Mouse (Mus musculus): ENCODE results near the gene Mut. TPM values are rescaled to one million over a fixed set of nuclear protein-coding genes. Genes with fewer than 3 reads are reported as not detected.

Mut gene
- 17.7 TPM for polyA plus RNA-seq (2017; shearing (Covaris generic))

DNA sequence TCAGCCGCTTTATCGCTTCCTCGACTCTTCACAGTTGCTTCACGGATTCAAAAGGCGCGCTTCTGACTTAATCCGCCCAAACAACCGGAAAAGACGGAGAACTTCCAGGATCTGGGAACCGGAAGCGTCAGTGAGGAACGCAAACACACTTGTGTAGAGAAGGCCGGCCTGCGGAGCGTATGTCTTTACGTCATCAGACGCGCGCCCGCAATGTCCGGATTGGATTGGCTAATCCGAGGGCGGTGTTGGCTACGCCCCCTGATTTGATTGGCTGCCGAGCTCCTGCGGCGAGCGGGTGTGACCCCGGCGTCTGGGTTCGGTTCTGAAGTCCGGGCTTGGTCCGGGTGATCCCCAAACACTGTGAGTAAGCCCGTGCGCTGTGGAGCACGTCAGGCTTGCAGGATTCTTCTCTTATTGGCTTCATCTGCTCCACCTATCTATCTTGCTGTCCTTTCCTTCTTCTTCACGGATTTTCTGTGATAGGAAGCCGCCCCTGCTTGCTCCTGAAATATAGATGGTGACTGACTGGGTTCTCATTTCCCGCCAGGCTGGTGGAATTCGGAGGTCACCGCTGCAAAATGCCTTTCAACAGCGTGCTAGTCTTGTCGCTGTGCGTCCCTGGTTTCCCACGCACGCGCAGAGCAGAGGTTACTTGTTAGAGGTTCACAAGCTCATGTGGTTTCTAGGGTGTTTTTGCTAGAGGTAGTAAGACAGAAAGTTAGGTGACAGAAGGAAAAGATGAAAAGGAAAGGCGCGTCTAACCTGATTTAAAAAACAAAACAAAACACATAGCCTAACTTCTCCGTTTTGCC, at the start of gene Mut, which contains the start of gene Cenpq:
TSS of gene Mut (plus strand) at position 266 of the 812 bp plus-strand sequence.
TSS of gene Cenpq (minus strand) at position 628 of the 812 bp plus-strand sequence.

GRCm38 (mm10) chr17:40914250-40914649, 20.2 kb upstream of the Mut start, which contains the start of gene Glyatl3:
TSS of gene Glyatl3 (minus strand) at chr17:40914350.

Other genes with a start within 250 kb of the Mut start
- gene Esp1, start 207.6 kb upstream of the Mut start, polyA plus RNA-seq (2017; shearing (Covaris generic)) = not detected
- not detected for gene Crisp2, start 127.7 kb upstream of the Mut start, polyA plus RNA-seq (2017; shearing (Covaris generic))
- not detected for gene Rhag, start 123.6 kb upstream of the Mut start, polyA plus RNA-seq (2017; shearing (Covaris generic))
- gene 9130008F23Rik, start 54.1 kb upstream of the Mut start, polyA plus RNA-seq (2017; shearing (Covaris generic)) = not detected
- not detected for gene Glyatl3, start 20.3 kb upstream of the Mut start, polyA plus RNA-seq (2017; shearing (Covaris generic))
- gene Cenpq, start 362 bp downstream of the Mut start, polyA plus RNA-seq (2017; shearing (Covaris generic)) = 35.8 TPM

Data from effector memory CD4-positive, alpha-beta T cell, adult 5 months (primary cell).